Mouse (Mus musculus) mesoderm, embryonic 11.5 days (tissue): ENCODE results near the gene Myh9.

Experiments used
- DNase-seq: peaks from one replicate; pipeline ENCODE4 v3.0.0-alpha.2; 2012; ENCODE audit warnings: low read depth, low spot score

Myh9 gene

GRCm38 (mm10) chr15:77842047-77842843, at the start of gene Myh9:
Myh9 (minus strand) TSS chr15:77842175.
- peak; percentile 100 for DNase-seq

DNA sequence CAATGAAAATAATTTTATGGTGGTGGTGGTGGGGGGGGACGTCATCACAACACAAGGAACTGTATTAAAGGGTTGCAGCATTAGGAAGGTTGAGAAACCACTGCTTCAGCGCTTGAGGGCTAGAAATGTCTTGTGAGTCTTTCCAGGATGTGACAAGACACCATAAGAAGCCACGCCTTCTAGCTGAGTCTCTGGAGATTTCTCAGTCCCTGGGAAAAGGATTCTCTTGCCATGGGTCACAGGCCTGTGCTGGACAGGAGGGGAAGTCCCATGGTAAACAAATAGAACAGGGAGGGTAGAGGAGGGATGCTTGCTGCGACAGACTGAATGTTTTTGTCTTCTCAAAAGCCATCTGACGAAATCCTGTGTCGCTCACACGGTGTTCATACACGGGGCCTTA, 49.8 kb upstream of the Myh9 start:
- DNase-seq, result no peak

GRCm38 (mm10) chr15:77889761-77890422, 47.9 kb upstream of the Myh9 start:
- no peak for DNase-seq

DNA sequence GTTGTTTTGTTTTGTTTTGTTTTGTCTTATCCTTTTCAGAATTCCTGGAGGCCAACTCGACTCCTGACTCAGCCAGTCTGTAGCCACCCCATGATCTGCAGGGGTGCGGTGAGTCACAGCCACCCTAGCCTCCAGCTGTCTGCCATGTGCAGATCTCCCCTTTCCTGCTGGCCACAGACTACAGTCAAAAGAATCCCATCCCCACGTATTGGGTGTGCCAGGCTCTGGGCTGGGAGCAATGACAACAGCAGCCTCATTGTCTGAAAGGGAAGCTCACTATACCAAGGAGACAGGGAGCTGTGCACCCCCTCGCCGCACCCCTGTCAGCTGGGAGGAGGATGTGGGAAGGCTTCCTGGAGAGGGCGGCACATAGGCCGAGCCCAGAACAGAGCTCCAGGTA, 46.3 kb upstream of the Myh9 start:
- DNase-seq, result no peak

GRCm38 (mm10) chr15:77887093-77887488, 45.1 kb upstream of the Myh9 start:
- no peak for DNase-seq

DNA sequence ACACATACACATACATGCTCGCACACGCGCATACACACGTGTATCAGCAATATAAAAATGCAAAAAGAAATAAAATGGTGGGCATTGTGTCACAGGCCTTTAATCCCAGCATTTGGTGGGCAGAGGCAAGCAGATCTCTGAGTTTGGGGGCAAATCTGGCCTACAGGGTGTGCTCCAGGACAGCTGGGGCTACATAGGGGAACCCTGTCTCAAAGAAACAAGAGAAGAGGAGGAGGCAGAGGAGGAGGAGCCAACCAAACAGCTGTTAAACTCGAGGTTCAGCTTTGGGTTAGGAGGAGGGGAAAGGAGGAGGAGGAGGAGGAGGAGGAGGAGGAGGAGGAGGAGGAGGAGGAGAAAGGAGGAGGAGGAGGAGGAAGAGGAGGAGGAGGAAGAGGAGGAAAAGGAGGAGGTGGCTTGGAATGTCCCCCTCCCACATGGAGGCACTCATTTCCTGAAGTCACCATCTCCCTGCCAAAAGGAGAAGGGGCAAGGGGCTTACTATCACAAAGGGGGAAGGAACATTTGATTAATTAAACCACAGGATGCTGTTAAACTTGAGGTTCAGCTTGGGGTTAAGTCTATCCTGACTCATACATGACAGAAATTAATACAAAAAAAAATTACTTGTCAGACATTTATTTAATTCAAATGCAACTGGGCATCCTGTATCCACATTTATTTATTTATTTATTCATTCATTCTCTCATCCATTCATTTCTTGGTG, 44.6 kb upstream of the Myh9 start:
- DNase-seq, result no peak

DNA sequence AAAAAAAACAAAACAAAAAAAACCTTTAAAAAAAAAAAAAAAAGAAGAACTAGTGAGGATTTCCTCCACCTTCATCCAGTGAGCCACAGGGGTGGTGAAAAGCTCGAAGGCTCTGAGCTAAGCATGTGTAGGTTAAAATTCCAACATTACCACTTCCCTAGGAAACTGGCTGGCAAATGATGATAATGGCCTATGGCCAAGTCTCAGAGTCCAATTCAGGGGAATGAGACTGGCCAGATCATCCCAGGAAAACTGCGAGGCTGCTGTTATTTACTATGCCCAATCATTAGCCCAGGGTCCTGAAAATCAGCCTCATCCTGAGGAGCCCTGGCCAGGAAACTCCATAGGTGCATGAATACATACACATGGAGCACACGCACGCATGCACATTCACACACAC, 44.0 kb upstream of the Myh9 start:
- DNase-seq, result no peak

DNA sequence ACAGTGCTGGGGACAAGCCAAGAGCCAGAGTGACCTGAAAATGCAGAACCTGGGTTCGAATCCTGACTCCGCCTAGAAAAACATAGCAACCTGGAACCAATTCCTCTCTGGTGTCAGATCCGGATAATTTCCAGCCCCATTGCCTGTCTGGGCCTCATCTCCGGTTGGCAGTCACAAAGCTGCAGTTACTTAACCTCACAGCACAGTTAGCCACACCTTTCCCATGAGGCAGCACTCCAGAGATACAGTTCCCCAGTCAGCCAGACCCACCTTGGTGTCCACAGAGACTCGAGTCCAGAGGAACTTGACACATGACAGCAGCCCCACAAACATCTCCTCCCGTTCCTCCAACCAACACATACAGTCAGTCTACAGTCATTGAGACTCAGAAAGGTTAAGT, 43.2 kb upstream of the Myh9 start:
- DNase-seq, result no peak

DNA sequence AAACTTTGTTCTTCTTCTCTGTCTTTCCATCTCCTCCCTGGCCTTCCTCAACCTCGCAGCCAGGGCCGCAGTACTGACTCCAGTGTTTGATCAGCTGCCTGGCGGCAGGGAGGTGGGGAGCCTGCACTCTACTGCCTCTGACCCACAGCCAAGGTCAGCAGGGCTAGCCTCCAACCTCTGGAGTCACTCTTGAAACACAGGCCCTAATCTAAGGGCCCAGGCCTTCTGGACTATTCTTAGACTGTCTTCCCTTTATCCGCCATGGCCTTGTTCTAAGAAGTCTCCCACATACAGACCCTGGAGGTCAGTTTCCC, 41.7 kb upstream of the Myh9 start:
- no peak for DNase-seq

DNA sequence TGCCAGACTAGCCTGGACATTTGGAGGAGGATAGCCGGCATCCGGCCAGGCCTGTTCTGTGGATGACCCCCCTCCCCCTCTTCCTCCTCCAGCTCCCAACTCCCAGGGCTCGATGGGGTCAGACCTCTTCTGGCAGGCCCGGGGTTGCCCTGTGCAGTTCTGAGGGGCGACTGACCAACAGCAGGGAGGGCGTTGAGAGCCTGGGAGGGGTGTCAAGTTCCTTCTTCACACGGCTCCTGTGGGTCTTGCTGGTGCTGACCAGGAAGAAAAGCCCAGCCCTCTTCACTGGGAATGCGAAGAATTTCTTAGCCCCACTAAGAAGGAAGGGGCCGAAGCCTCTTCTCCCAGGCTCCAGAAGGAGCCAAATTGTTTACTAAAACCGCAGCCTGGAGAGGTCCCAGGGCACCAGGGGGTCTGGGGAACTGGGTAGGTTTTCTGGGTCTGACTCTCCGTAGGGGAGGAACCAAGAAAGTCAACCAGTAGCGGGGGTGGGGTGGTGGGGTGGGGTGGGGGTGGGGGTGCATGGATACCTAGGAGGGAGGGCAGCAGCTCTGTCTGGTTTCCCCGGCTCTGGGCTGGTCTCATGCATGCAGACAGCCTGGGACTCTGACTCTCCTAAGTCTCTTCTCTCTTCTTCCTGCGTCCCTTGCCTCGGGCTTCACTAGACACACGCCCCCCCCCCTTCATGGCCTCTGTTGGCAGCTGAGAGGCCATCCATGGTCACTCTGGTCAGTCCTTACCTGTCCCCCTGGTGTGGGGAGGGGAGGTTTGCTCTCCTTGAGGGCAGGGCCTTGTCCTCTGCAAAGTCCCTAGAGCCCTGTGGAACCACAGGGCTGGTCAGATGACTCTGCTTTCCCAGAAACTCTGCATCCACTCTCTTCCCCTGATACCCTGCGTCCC, 41.1 kb upstream of the Myh9 start:
- DNase-seq, result peak; percentile 79

- DNase-seq, result no peak
Measured at GRCm38 (mm10) chr15:77882297-77882696, 40.3 kb upstream of the Myh9 start.

DNA sequence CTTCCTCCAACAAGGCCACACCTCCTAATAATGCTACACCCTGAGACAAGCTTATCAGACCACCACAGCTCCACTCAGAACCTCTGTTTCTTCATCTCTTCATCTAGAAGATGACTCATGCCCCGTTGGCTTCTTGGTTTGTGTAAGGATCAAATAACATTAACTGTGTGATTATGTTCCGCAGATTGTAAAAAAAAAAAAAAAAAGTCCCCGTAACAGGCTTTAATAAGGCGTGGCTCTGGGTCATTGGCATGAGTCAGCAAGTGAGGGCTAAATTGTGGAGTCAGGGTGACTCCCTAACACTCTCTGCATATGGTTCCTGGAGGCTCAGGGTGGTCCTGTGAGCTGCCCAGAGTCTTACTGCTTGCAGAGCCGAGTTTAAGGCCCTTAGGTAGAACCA, 39.7 kb upstream of the Myh9 start:
- no peak for DNase-seq

DNA sequence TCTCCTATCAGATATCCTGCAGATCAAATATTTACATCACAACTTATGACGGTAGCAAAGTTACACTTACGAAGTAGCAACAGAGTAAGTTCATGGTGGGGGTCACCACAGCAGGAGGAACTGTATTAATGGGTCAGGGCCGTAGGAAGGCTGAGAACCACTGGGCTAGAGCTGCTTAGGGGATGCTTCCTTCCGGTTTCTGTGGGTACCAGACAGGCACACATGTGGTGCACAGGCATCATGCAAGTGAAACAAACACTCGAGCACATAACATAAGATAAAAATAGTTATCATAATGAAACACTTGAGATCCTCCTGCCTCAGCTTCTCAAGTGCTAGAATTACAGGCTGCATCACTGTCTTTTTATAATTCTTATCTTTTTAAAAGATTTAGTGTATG, 38.8 kb upstream of the Myh9 start:
- no peak for DNase-seq

- DNase-seq, result no peak
Measured at GRCm38 (mm10) chr15:77879756-77880155, 37.8 kb upstream of the Myh9 start.

- no peak for DNase-seq
Measured at GRCm38 (mm10) chr15:77877209-77877608, 35.2 kb upstream of the Myh9 start.

- no peak for DNase-seq
Measured at GRCm38 (mm10) chr15:77876716-77877115, 34.7 kb upstream of the Myh9 start.

GRCm38 (mm10) chr15:77875953-77876352, 34.0 kb upstream of the Myh9 start:
- DNase-seq, result no peak

- no peak for DNase-seq
Measured at GRCm38 (mm10) chr15:77874807-77875206, 32.8 kb upstream of the Myh9 start.

DNA sequence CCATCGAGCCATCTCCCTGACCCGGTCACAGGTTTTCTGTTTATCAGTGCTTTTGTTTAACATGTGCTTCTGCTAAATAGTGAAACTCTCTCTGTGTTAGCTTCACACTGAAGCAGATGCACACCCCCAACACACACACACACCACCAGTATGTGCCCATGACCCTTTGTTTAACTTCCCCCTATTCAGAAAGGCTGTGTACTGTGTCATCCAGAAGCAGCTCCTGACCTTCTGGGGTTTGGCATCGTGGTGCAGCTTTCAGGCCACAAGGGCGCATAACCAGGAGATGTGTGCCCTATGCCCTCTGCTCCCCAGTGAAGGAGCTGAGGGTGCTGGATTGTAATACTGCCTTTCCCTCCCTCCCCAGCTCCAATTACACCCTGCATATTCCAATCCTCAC, 32.3 kb upstream of the Myh9 start:
- no peak for DNase-seq

- DNase-seq, result no peak
Measured at GRCm38 (mm10) chr15:77873564-77873963, 31.6 kb upstream of the Myh9 start.

DNA sequence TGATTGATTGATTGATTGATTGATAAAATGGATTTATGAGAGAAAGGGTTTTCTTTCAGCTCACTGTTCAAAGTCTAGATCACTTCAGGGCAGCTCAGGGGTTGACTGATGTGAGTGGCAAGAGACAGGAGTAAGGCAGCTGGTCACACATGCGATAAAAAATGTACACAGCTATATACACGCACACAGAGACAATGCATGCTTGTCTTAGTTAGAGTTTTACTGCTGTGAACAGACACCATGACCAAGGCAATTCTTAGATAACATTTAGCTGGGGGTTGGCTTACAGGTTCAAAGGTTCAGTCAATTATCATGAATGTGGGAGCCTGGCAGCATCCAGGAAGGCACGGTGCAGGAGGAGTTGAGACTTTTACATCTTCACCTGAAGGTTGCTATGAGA, 31.0 kb upstream of the Myh9 start:
- no peak for DNase-seq

GRCm38 (mm10) chr15:77868340-77868739, 26.4 kb upstream of the Myh9 start:
- no peak for DNase-seq
